Mouse (Mus musculus): Measurements from ENCODE around the gene Olfr769. TPM values are rescaled to one million over a fixed set of nuclear protein-coding genes. Genes with fewer than 3 reads are reported as not detected.

The Olfr769 gene
- not detected in 4 replicates for total RNA-seq (2023; ENCODE audit: inconsistent age)

GRCm38 (mm10) chr10:129117761-129118160 is at the start of gene Olfr769:
Gene Olfr769, minus strand, starts transcription at chr10:129117861.

GRCm38 (mm10) chr10:129164651-129165050 is 47.0 kb upstream of the Olfr769 start, which contains the start of gene Olfr771:
Gene Olfr771, minus strand, starts transcription at chr10:129164751.

GRCm38 (mm10) chr10:129138898-129139297 is 21.2 kb upstream of the Olfr769 start, which contains the start of gene Olfr770:
Gene Olfr770, minus strand, starts transcription at chr10:129138998.

GRCm38 (mm10) chr10:129099275-129099674 is 18.4 kb downstream of the Olfr769 start, which contains the start of gene Olfr768:
Gene Olfr768, minus strand, starts transcription at chr10:129099375.

DNA sequence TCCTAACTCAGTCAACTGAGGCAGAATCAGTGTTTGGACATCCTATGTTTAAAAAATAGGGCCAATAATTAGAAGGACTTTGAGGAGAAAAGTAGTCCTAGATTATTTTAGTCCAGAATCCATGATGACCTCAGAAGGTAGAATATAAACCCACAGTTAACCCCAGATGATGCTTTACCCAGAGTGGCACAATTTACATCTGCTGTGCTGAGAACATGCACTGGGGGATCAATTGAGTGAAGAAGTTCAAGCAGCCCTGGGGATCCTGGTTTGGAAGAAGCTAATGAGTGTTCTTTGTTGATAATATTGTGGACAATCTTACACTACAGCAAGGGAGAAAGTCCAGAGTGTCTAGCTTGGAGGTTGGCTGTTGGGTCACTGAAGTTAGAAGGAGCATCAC is 34.9 kb downstream of the Olfr769 start, which contains the start of gene Olfr767:
Olfr767 (minus strand) TSS at position 101 of the 400 bp plus-strand sequence.

DNA sequence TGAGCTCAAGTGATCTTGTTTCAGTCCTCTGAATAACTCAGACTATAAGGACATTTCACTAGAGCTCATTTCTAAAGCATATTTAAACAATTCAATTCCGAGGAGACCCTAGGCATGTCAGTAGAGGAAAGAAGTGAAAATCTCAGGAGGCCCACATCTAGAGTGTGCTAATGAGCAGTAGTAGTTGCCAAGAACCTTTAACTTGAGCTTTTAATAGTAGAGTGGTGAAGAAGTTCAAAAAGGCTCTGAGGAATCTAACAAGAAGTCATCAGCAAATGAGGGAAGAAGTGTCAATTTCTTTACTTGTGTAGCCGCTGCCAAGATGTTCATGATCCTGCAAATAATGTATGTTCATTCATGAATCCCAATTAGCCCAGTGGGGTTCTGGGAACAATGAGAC is 48.8 kb downstream of the Olfr769 start, which contains the start of gene Olfr766-ps1:
Olfr766-ps1 (minus strand) TSS at position 101 of the 400 bp plus-strand sequence.

Other genes starting within 250 kb of the Olfr769 start
- gene Gdf11, start 226.1 kb downstream of the Olfr769 start, total RNA-seq (2023; ENCODE audit: inconsistent age) = 44.2 to 51.2 TPM (median 46.3 TPM) in 4 replicates
- 0.69 to 1.4 TPM (median 0.78 TPM) in 4 replicates for gene Cd63, start 216.9 kb downstream of the Olfr769 start, total RNA-seq (2023; ENCODE audit: inconsistent age)
- gene Rdh5, start 195.0 kb downstream of the Olfr769 start, total RNA-seq (2023; ENCODE audit: inconsistent age) = 3.0 to 10.6 TPM (median 5.9 TPM) in 4 replicates
- gene Bloc1s1, start 193.8 kb downstream of the Olfr769 start, total RNA-seq (2023; ENCODE audit: inconsistent age) = 63.6 to 81.0 TPM (median 80.3 TPM) in 4 replicates
- not detected in 4 replicates for gene Itga7, start 184.0 kb downstream of the Olfr769 start, total RNA-seq (2023; ENCODE audit: inconsistent age)
- not detected in 4 replicates for gene Mettl7b, start 156.9 kb downstream of the Olfr769 start, total RNA-seq (2023; ENCODE audit: inconsistent age)
- not detected in 4 replicates for gene Olfr9, start 128.4 kb downstream of the Olfr769 start, total RNA-seq (2023; ENCODE audit: inconsistent age)
- not detected in 4 replicates for gene Olfr763, start 107.1 kb downstream of the Olfr769 start, total RNA-seq (2023; ENCODE audit: inconsistent age)
- not detected in 4 replicates for gene Olfr764-ps1, start 78.0 kb downstream of the Olfr769 start, total RNA-seq (2023; ENCODE audit: inconsistent age)
- gene Olfr765, start 67.9 kb downstream of the Olfr769 start, total RNA-seq (2023; ENCODE audit: inconsistent age) = not detected in 4 replicates
- not detected in 4 replicates for gene Olfr766-ps1, start 48.9 kb downstream of the Olfr769 start, total RNA-seq (2023; ENCODE audit: inconsistent age)
- gene Olfr767, start 35.0 kb downstream of the Olfr769 start, total RNA-seq (2023; ENCODE audit: inconsistent age) = not detected in 4 replicates
- not detected in 4 replicates for gene Olfr768, start 18.5 kb downstream of the Olfr769 start, total RNA-seq (2023; ENCODE audit: inconsistent age)
- not detected in 4 replicates for gene Olfr770, start 21.1 kb upstream of the Olfr769 start, total RNA-seq (2023; ENCODE audit: inconsistent age)
- not detected in 4 replicates for gene Olfr771, start 46.9 kb upstream of the Olfr769 start, total RNA-seq (2023; ENCODE audit: inconsistent age)
- not detected in 4 replicates for gene Olfr772, start 60.1 kb upstream of the Olfr769 start, total RNA-seq (2023; ENCODE audit: inconsistent age)
- gene Olfr773, start 69.6 kb upstream of the Olfr769 start, total RNA-seq (2023; ENCODE audit: inconsistent age) = not detected in 4 replicates
- not detected in 4 replicates for gene Olfr774, start 118.3 kb upstream of the Olfr769 start, total RNA-seq (2023; ENCODE audit: inconsistent age)
- 0.24 TPM in 1 of 4 replicates, not detected in the others for gene Olfr775, start 130.6 kb upstream of the Olfr769 start, total RNA-seq (2023; ENCODE audit: inconsistent age)
- gene Olfr776, start 141.3 kb upstream of the Olfr769 start, total RNA-seq (2023; ENCODE audit: inconsistent age) = not detected in 4 replicates
- not detected in 4 replicates for gene Olfr777, start 153.6 kb upstream of the Olfr769 start, total RNA-seq (2023; ENCODE audit: inconsistent age)
- not detected in 4 replicates for gene Olfr780, start 200.3 kb upstream of the Olfr769 start, total RNA-seq (2023; ENCODE audit: inconsistent age)
- gene Olfr781, start 211.0 kb upstream of the Olfr769 start, total RNA-seq (2023; ENCODE audit: inconsistent age) = not detected in 4 replicates
- gene Olfr782, start 231.0 kb upstream of the Olfr769 start, total RNA-seq (2023; ENCODE audit: inconsistent age) = not detected in 4 replicates

Data from B cell, adult (primary cell).